Mouse (Mus musculus) spleen, adult 12 weeks (tissue): ENCODE data around the gene Cfp.

ENCODE experiments used
- DNase-seq: peaks from one replicate; pipeline ENCODE4 v3.0.0; 2022; ENCODE audit warnings: low spot score

Cfp gene

DNA sequence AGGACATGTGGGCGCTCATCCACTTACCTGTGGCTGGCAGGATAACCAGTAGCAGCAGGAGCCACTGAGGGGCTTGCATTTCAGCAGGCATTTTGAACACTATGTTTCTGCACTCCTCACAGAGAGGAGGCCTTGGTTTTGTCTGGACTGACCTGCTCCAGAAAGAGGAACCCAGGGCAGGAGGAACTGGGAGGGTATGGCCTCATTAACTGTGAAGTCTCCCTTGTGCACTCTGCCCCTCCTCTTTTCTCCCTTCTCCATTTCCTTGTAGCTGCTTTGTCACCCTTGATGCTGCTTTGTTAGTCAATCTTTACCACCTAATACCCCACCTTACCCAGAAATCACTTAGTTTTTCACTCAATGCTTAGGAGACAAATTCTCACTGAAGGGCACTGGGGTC lies at the start of gene Cfp:
Gene Cfp, minus strand, starts transcription at position 192 of the 400 bp plus-strand sequence.
- DNase-seq = no peak

GRCm38 (mm10) chrX:20980901-20981300 lies 49.5 kb upstream of the Cfp start:
- DNase-seq = no peak

GRCm38 (mm10) chrX:20961477-20962378 lies 30.4 kb upstream of the Cfp start, which contains the start of gene Uxt:
Gene Uxt, minus strand, starts transcription at chrX:20962017.
- peak; percentile 78 for DNase-seq

DNA sequence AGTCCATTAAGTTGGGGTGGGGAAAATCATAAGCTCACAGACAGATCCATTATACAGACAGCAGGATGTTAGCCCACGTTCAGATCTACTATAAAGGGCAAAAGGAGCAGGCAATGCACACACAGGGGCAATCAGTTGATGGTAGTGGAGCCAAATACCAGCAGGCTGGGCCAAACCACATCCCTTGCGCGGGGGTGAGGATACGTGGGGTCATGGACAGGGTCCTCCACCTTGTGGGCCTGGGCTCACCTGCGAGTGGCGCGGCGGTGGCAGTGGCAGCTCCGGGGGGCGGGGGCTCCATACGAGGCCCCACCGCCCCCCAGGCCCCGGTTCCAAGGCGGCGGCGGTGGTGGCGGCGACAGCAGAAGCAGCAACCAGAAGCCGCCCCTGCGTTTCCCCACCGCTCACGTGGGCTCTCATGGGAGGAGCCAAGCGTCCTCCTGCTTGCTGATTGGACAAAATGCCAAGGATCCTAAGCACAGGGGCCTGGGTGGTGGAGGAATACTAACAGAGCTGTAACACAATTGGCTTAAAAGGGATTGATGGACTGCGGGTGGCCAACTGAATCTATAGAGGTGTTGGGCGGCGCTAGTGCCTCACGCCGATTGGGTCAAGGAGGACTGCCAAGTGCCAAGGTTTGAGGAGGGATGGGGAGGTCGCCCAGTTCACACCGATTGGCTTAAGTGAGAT lies 19.0 kb upstream of the Cfp start, which contains the start of gene Elk1:
Gene Elk1, minus strand, starts transcription at position 418 of the 690 bp plus-strand sequence.
- peak; percentile 70 for DNase-seq

DNA sequence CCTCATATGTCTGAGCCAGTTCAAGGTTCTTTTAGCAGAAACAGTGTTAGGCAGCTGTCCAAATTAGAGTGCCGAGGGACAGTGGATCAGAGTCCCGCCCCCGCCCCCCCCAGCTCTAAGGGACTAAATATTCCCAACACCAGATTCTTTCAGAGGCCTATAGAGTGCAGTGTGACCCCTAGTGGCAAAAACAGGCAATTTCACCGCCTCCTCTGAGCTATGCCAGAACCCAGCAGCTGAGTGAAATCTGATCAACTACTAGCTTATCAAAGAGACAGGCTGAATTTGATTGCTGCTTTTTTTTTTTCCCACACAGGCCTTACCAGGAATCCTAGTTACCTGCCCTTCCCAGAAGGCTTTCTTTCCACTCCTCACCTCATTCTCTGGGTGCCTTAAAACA lies 14.7 kb upstream of the Cfp start:
- no peak for DNase-seq

GRCm38 (mm10) chrX:20931963-20932362 lies 608 bp upstream of the Cfp start:
- no peak for DNase-seq

DNA sequence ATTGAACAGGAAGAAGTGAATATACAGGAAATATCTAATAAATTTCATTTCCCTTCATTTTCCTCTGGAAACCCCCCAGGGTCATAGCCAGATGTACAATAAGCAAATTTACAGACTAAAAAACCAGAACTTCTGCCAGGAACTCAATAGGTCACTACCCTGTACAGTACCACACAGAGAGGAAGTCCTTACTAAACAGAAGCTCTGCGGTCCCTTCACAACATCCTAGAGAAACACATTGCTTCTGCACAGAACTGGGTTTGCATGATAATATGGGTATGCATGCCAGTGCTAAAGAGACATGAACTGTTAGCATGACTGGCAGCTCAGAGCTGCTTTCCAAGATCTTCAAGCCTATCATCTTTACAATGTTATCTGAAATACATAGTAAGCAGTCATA lies 1.5 kb downstream of the Cfp start:
- no peak for DNase-seq

- no peak for DNase-seq
Observed at GRCm38 (mm10) chrX:20924976-20925375, 6.4 kb downstream of the Cfp start.

GRCm38 (mm10) chrX:20923506-20923905 lies 7.8 kb downstream of the Cfp start:
- DNase-seq = no peak

- no peak for DNase-seq
Observed at GRCm38 (mm10) chrX:20921366-20921765, 10.0 kb downstream of the Cfp start.

DNA sequence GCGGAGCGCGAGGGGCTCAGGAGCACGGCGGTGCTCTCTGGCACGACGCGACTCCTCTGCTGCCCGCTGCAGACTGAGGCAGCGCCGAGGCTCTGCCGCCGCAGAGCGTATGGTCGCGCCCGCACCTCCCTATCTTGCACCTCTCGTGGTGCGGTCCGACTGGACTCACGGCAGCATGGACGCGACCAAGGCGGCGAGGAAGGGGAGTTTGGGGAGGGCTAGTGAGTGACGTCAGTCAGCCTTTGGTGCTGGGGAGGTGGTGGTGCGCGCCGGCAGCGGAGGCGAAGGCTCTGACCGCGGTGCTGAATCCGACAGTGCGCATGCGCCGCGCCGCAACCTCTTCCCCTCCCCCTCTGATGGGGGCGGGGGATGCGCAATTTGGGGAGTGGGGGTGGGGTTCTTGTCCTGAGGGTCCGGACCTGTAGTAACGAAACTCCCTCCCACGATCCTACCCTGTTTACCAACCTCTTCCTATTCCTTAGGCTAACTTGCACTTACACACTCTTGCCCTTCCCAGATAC lies 10.5 kb downstream of the Cfp start, which contains the start of gene Syn1:
Gene Syn1, minus strand, starts transcription at position 161 of the 521 bp plus-strand sequence.
- DNase-seq = peak; percentile 31

GRCm38 (mm10) chrX:20920249-20920843 lies 11.0 kb downstream of the Cfp start:
- no peak for DNase-seq

DNA sequence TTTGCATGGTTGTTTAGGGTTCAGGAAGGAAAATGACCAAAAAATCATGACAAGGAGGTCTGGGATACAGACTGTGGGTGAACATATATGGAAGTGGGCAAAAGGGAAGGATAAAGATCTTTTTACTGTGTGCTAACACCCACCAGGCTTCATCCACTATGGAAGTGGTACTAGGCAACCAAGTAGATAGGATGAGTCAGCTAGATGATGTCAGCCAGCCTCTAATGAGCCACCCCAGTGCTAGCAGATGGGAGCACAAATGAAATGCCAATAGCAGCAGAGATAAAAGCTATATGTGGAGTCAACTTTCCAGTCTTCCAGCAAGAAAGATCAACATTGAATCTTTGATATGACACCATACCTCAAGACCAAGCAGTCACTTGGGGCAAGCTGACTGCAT lies 16.3 kb downstream of the Cfp start:
- no peak for DNase-seq

DNA sequence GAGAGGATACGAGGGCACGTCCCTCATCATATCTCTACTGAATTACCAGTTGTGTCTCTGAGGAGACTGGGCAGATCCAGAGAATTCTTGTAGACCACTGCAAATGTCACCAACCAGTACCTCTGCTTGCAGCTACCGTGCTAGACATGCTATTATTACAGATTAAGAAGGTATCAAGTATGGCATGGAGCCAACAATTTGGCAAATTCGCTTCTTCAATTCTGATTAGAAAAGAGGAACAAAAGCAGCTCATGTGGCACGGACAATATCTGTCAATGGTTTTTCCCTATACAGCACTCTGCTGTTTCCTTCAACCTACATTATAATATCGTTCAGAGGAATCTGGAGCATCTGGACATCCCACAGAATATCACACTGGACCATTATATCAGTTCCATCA lies 17.6 kb downstream of the Cfp start:
- no peak for DNase-seq

DNA sequence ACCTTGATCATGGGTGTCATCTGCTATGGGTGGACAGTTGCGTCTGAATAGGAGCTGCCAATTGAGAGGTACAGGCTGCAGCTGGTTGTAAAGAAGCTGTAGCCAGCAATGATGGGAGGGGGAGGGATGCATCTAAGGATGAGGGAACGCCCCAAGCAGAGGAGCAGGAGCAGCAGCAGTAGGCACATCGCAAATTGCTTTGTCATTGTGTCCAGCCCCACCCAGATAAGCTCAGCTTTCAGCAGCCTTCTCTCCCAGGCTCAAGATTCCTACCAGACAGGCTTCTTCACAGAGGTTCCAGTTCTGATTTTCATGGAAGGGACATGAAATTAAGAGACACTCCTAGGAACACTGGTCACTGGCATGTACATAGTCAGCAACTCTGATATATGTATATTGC lies 21.3 kb downstream of the Cfp start:
- DNase-seq = no peak
